Mouse (Mus musculus): ENCODE data around the gene Inf2.

- TF ChIP-seq CTCF (IDR thresholded peaks at IDR 0.05; ENCODE audit: low read depth, low read length) (no peak), POLR2A (IDR thresholded peaks at IDR 0.05; ENCODE audit: insufficient read depth, low read length) (no peak)
Observed at GRCm38 (mm10) chr12:112632084-112632777, 43.6 kb downstream of the Inf2 start.
